Mouse (Mus musculus) gastrocnemius, postnatal 36 days (tissue): ENCODE results near the gene Gpc6. TPM values are rescaled to one million over a fixed set of nuclear protein-coding genes. Genes with fewer than 3 reads are reported as not detected.

Experiments used
- DNase-seq, 2 experiments: peaks; one replicate each; pipeline ENCODE4 v3.0.0; 2022
- intact Hi-C: fragments of 180-260 bp; cut with DNase I; formaldehyde crosslinking; loops from one replicate; pipeline ENCODE4 v1.15.1; 2025
- total RNA-seq, 2 experiments: library from RNA; stranded (reverse); gene quantifications; 2 replicates each; pipeline ENCODE4 v1.2.3; 2021

Gene Gpc6
- total RNA-seq, 2 experiments from 2014 or later, result 2.0 to 2.1 TPM

DNA sequence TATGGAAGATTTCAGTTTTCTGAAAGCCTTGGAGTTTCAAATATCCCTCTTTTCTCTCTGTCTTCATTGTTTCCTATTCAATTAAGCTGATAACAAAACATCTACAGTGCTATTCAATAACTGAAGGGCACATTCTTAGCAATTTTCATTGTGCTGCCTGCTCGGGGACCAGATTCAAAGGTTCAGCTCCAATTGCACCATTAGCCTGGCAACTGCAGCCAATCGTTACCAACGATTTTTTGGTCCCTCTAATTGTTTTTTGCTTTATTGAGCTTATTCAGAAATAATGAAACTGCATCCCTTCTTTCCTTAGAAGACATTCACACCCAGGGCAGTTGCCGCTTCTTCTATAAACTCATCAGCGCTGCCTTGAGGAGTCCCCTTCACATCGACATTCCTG lies 128.2 kb downstream of the Gpc6 start:
- intact Hi-C loops, result no loop called here
- no peak for DNase-seq

DNA sequence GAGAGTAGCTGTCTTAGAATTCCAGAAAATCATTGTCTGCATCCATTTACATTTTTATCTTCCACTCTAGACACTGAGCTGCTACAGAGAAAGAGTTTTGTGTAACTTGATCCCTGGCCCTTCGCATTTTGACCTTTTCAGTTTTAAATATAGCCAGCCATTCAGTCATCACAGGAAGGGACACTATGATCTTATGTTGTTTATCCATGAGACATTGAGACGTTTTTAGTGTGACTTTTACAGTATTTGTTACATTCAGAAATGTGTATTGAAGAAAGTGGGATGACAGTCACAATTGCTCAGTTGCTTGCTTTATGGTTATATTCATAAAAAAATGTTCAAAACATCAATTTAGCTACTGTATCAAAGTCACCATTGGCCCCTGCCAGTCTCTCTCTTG lies 130.0 kb downstream of the Gpc6 start:
- intact Hi-C loops, result no loop called here

DNA sequence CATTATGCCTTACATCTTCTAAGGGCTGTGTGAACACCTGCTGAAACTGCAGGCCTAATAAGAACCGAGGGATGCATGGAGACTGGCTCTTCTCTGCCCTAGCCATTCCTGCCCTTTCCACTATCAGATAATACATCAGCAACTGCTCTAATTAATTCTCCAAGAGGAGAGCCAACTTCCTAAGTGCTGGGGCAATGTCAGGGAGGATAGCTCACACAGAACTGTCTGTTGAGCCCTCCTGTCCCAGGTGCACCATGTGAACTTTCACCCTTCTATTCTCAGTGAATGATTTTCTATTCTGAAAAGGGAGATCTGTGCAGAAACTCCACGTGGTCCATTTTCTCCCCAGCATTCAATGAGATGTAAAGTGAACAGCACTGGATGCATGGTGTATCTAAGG lies 136.0 kb downstream of the Gpc6 start:
- DNase-seq, result no peak
- intact Hi-C loops, result no loop called here

More for the DNA sequence above, 130.0 kb downstream of the Gpc6 start:
- DNase-seq, result no peak

DNA sequence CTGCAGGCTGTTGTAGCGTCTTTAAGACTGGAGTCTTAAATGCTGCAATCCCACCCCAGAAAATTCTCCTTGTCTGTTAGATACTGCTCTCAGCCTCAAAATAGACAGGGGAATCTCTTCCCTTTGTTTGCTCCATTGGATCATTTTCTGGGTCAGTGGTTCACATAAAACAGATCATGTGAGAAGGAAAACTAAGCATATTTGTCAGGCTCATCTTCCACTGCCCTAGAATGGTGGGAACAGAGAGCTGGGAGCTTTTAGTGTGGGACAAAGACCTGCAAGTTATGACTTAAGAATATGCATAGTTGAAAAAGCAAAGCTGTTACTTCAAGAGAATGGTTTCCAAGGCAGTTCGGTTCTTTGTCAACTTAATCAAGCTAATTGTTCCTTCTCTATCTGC lies 136.4 kb downstream of the Gpc6 start:
- intact Hi-C loops, result no loop called here
- DNase-seq, result no peak

DNA sequence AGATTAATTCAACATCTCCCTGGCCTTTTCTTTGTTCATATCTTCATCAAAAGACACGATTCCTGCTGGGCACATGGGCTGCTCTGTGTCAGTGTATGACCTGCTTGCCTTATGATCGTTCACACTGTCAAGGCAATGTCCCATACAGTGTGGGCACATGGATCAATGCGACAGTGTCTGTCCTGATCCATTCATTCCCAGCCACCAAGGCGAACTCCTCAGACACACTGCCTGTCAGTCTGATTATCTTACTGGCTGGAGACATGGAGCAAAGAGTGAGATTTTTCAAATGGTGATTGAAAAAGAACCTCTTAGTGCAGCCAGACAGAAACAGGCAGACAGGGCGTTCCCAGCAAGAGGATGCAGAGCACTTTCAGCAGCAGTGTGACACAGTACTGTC lies 143.1 kb downstream of the Gpc6 start:
- no peak for DNase-seq
- intact Hi-C loops, result no loop called here

DNA sequence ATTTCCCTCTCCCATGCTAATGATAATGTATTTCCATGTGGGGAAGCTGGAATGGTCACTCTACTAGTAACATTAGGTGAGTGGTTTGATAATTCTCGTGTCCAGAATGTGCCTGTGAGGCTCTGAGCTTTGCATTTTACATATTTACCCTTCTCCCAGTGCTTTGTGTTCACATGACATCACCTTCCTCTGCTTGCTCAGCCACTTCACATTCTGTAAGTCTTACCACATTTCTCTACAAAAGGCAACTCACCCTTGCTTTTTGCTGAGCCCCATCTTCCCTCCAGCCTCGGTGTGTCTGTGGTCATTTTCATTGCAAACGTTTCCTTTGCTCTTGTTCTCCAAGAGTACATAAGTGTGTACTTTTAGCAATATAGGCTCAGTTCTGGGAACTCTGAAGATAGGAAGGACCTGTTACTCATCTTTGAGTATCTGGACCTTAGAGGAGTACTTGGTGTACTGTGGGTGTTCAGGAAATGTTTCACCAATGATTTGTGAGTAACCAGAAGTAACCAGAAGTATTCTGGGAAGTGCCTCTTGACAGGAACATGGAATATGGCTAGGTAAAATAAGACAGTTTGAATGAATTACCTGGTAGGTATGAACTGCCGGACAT lies 145.5 kb downstream of the Gpc6 start:
- no peak for DNase-seq
- intact Hi-C loops, result no loop called here

DNA sequence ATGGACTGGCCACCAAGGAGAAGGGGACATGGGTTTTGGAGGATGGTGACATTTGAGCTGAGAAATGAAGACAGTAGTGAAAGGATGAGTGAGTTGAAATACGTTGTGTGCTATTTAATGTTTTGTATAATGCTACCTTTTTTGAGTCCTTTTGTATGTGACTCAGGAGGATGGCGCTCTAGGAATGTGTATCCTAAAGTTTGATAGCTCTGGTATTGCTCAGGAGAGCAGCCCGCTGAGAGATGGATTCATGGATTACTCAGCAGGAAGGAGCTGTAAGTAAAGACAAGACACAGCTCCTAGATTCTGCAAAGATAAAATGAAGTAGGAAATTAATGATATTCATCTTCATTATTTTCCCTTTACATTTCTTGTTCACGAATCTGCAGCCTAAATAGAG lies 168.5 kb downstream of the Gpc6 start:
- intact Hi-C loops, result no loop called here
- DNase-seq, result no peak

DNA sequence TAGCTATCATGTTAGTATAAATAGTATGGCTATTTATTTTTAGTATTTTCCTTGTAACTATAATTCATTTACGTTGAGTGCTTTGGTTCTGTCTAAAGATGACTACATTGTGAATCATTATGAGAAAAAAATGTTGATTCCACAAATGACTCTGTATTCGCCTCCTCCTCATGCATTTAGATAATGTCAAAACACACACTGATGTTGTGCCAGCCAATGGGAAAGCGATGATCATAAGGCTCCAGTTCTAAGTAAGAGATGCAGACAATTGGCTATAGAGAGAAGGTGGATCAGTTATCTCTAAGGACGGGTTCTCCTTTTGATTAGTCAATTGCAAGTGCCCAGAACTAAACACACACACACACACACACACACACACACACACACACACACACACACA lies 181.8 kb downstream of the Gpc6 start:
- no peak for DNase-seq
- intact Hi-C loops, result no loop called here

DNA sequence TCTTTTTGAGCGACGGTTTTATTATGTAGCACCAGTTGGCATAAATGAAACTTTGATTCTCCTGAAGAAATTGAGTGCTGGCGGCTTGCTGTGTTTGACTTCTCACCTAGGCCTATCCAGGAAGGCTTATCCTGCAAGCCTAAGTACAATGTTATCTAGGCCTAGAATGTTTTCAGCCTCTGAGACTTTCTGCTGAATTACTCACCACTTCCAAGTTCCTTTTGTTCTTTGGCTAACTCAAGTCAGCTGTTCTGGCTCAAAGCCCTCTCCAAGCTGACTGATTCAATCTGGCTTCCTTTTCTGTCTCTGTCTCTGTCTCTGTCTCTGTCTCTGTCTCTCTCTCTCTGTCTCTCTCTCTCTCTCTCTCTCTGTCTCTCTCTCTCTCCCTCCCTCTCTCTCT lies 188.0 kb downstream of the Gpc6 start:
- DNase-seq, result no peak
- intact Hi-C loops, result no loop called here

DNA sequence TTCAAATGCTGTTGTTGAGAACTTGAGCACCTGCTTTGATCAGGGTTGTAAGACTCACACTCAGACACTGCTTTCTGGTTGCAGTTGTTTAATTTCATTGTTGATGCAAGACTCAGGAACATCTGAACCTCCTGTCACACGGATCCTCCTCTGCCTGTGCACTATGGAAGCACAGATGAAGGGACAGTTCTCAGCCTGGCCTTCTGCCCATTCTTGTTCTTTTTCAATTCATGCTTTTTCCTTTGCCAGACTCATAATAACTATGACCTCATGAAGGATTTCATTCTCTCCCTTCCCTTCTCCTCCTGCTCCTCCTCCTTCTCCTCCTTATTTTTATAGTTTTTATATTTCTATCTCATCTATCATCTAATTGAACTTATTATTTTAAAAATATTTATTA lies 196.9 kb downstream of the Gpc6 start:
- no peak for DNase-seq
- intact Hi-C loops, result no loop called here

DNA sequence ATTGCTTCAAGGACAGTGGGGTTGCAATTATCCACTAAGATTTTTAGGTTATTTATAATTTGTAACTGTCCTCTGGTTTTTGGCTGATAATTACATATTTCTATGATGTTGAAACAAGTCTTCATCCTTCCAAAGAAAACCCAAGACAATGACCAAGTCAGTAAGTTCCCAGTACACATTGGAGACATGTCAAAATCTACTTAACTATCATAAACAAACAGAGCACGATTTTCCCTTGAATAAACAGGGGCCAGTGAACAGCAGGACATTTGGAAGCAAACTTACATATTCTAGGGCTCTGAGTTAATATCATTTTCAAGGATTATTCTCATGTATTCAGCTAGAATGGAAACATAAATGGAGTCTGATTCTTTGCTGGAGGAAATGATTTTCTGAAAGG lies 205.2 kb downstream of the Gpc6 start:
- intact Hi-C loops, result no loop called here
- no peak for DNase-seq

DNA sequence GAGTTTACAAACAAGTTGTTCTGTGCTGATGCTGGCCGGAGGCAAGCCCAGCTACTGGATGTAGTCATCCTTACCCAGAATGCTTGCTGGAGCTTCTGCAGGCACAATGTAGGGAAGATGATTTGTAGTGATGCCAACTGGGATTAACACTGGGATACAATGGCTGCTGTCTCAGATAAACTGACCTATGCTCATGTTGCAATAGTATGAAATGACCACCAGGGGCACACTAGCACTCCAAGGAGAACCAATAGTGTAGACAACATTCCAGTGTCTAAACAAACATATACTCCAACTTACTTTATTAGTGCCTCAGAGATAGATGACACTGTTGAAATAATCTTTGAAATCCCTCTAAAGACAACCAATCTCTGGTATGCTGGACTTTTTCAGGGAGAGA lies 206.2 kb downstream of the Gpc6 start:
- intact Hi-C loops, result no loop called here
- DNase-seq, result no peak

DNA sequence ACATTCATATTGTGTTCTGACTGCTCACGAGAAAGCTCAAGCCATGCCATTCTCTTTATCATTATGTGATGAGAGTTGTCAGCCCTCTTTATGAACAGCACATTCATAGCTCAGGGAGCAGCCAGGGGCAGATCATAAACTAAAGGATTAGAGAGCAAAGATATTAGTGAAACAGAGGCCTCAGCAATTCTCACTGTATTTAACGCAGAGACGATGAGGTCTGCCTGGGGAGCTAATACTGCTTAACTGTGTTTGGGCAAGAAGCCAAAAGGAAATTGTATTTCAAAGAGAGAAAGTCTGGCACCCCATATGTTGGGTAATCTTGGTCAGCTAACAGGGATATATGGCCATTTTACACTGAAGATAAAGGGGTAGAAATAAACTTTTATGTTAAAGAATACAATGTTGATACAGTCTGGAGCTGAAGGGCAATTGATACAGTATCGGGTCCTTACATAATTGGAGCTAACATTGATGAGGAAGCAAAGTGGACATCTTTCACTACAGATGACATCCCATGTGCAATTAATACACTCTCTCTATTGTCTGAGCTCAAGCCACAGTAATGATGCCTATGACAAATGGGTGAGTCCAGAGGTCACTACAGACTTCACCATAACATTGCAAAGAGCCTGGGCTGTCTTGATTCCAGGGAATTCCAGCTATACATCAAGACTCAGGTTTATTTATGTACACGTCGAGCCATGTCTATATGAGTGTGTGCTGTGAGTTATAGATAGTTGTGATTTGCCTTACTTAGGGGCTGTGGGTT lies 216.1 kb downstream of the Gpc6 start:
- no peak for DNase-seq
- intact Hi-C loops, result no loop called here

DNA sequence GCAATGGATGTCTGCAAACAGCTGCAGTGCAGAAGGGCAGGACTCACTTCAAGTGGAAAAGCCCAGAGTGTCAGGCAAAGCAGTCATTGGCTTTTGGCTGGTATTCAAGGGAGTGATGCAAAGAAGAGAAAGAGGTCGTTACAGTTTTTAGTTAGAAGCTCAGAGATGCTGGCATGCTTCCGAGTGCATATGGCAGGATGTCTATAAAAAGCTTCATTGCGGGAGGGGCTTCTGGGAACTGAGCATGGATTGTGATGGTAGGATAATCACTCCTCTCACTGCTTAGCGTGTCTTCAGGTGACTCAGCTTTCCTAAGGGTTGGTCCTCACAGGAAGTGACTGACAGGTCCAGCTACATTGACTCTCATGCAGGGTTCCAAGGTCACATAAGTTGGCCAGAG lies 221.0 kb downstream of the Gpc6 start:
- no peak for DNase-seq
- intact Hi-C loops, result no loop called here

DNA sequence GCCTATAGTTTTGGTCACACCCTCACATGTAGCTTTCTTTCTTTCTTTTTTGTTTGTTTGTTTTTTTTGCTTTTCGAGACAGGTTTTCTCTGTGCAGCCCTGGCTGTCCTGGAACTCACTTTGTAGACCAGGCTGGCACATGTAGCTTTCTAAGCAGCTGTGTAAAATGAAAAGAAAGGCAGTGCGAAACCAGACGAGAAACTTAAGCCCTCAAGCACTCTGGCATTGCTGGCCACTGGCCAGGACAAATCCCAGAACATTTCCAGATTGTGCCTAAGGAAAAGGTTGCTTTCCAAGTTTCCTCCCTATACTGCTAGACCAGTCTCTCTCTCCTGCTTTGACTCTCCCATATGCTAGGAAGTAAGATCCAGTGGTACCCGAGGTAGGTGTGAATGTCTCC lies 221.6 kb downstream of the Gpc6 start:
- intact Hi-C loops, result no loop called here
- DNase-seq, result no peak

DNA sequence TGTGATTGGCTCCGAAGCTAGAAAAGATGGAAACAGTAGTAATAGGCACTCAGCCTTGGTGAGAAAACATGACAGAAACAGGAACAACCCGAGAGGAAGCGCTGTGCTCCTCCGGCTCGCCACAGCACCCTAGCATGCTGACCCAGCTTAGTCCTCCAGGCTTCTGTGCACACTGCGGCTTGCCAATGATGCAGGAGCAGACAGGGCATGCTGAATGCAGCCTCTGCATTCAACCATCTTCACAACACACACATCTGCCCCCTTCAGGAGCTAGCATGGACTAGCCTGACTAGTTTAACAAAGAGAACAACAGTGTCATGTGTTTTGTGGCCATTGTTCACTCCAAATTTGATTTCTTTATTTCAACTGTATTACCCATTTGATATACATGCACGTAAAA lies 226.5 kb downstream of the Gpc6 start:
- no peak for DNase-seq

DNA sequence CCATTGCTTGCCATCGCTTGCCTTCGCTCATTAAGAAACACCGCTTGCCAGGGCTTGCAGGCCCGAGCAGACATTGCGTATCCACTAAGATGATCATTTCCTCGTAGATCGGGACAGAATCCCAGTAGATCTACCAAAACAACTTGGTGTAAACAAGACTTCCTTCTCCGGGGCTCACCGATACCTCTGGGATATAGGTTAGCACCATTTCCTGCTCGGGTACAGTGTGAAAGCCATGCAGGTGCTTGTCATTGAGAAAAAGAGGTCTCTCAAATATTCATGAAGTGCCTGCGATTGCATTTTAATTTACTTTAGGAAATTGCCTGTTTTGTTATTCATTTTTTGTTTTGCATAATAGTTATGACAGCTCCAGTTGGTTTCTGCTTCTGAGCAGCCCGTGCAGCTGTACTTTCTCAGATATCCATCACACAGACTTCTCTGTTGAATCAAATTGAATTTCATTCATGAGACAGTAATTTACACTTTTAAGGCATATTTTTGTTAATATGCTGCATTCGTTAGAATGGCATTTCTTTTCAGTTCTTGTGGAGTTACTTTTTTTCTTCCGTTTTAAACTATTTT lies 230.9 kb downstream of the Gpc6 start:
- no peak for DNase-seq
- intact Hi-C loops, result no loop called here

More for the DNA sequence above, 226.5 kb downstream of the Gpc6 start:
- intact Hi-C loops, result no loop called here

DNA sequence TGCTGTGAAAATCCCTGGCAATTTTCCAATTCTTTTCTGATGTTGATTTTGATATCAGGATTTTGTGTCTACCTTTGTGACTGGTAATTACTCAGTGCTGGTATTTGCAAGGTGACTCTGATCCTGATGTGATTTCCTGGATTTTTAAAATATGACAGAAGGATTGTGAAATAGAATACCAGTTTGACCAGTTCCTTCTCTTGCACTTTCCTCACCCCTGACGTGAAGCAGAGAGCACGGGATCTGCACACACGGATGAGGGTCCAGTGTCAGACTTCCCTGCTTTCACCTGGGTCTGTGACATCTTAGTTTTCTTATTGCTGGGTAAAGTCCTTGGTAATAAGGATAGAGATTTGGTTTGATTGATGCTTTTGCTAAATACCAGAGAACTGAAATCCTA lies 232.3 kb downstream of the Gpc6 start:
- intact Hi-C loops, result no loop called here
- no peak for DNase-seq

DNA sequence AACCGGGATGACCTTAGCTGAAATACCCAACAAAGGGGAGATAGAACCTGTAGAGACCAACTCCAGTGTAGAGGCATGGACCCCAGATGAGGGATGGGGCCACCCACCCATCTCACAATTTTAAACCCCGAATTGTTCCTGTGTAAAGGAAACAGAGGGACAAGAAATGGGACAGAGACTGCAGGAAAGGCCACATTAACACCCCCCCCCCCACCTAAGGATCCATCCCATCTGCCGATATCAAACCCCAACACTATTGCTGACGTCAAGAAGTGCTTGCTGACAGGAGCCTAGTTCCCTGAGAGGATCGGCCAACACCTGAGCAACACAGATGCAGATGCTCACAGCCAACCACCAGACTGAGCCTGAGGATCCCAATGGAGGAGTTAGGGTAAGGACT lies 241.2 kb downstream of the Gpc6 start:
- no peak for DNase-seq
- intact Hi-C loops, result no loop called here

DNA sequence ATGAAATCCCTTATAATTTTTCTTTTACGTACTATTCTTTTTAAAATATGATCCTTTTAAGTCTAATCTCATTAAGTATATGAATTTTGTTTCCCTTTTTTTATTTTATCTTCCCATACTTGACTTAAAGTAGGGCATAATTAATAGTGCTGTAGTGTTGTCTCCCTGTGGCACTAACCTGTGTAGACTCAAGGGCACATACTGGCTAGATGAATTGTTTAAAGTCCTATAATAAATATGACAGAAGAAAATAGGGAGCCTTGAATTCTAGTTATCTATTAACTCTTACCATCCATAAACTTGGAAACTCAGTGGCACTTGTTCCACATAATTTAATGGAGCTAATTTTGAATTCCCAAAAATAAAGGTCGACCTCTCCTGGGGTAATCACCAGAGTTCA lies 268.2 kb downstream of the Gpc6 start:
- intact Hi-C loops, result no loop called here
- DNase-seq, result no peak

DNA sequence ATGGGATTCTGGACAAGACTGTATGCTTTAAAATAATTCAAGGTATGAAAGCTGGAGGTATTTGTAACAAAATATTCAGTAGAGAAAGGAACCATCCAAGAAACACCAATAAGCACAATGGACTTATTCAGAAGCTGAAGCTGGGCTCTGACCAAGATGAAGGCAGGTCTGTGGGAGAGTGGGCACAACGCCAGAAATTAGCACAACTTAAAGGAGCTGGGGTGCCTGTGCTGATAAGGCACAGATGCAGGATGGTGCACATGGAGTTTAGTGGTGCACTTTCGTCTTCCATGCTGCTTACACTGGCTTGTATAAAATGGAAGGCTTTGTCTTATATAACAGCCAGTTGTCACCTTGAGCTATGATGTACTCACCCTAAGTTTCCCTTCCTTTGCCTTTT lies 276.9 kb downstream of the Gpc6 start:
- DNase-seq, result no peak
- intact Hi-C loops, result no loop called here

DNA sequence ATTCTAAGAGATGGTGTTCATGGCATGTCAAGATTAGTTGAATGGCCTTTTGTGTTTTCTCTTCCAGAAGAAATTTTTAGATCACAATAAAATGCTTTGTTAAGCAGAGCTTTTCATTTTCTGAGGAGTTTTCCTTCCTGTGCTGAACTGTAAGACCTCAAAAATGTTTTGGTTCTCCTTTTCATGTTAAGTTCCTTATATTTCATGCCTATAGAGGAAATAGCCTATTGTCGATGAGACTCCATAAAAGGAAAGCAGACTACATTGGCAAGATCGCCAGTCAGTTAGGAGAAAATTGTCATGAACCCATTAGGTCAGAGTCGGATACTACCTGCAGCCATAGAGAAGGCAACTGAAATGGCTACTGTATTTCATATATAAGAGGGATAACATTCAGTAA lies 278.8 kb downstream of the Gpc6 start:
- intact Hi-C loops, result no loop called here
- no peak for DNase-seq
